Mouse (Mus musculus): ENCODE data around the gene Arpc4. TPM values are rescaled to one million over a fixed set of nuclear protein-coding genes. Genes with fewer than 3 reads are reported as not detected.

Arpc4 gene
- total and polyA plus RNA-seq, 2 experiments from 2014 or later: 219 to 564 TPM

GRCm38 (mm10) chr6:113390715-113391114 is 12.8 kb downstream of the Arpc4 start:
- H3K4me1 ChIP-seq (ENCODE audit: insufficient read depth): peaks cover 5% of the 10 kb centered on the region; the same call in 1 of the 2 replicates
- no peak overlapping the region for H3K9ac ChIP-seq
- WGBS: 87% methylated on average over 3 of the region's 3 CpGs
- DNase-seq: no peak
- H3K9me3 ChIP-seq (ENCODE audit: low read length): no peaks in the 10 kb centered on the region
- H3K4me3 ChIP-seq (ENCODE audit: low read depth, low read length): no peak overlapping the region
- H3K36me3 ChIP-seq (ENCODE audit: insufficient read depth): peaks cover 51% of the 10 kb centered on the region
- no peak overlapping the region for H3K4me2 ChIP-seq (ENCODE audit: low read depth)
- no peak for ATAC-seq
- TF ChIP-seq CTCF (IDR thresholded peaks at IDR 0.05; ENCODE audit: low read depth): no peak
- no peaks in the 10 kb centered on the region for H3K27me3 ChIP-seq (ENCODE audit: insufficient read depth, low read length)
- H3K27ac ChIP-seq (ENCODE audit: low read depth, low read length): no peak overlapping the region

GRCm38 (mm10) chr6:113392015-113392386 is 14.1 kb downstream of the Arpc4 start:
- H3K4me2 ChIP-seq (ENCODE audit: low read depth): peak overlapping the region; percentile 61
- H3K9ac ChIP-seq: peak overlapping the region; percentile 59
- WGBS: 22% methylated on average over 10 of the region's 10 CpGs
- no peak; the same call in 1 of the 2 replicates for ATAC-seq
- H3K27ac ChIP-seq (ENCODE audit: low read depth, low read length): peak overlapping the region; percentile 71; the same call in 1 of the 2 replicates
- H3K36me3 ChIP-seq (ENCODE audit: insufficient read depth): peaks cover 44% of the 10 kb centered on the region
- H3K27me3 ChIP-seq (ENCODE audit: insufficient read depth, low read length): no peaks in the 10 kb centered on the region
- no peak for TF ChIP-seq CTCF (IDR thresholded peaks at IDR 0.05; ENCODE audit: low read depth)
- peak overlapping the region; percentile 38 for H3K4me3 ChIP-seq (ENCODE audit: low read depth, low read length)
- no peaks in the 10 kb centered on the region for H3K9me3 ChIP-seq (ENCODE audit: low read length)
- peaks cover 5% of the 10 kb centered on the region; the same call in 1 of the 2 replicates for H3K4me1 ChIP-seq (ENCODE audit: insufficient read depth)
- no peak for DNase-seq

GRCm38 (mm10) chr6:113392387-113393071 is 14.6 kb downstream of the Arpc4 start:
- H3K9ac ChIP-seq: peak overlapping the region; percentile 59
- WGBS: 6% methylated on average over 51 of the region's 51 CpGs
- H3K27ac ChIP-seq (ENCODE audit: low read depth, low read length): peak overlapping the region; percentile 71
- no peaks in the 10 kb centered on the region for H3K27me3 ChIP-seq (ENCODE audit: insufficient read depth, low read length)
- peaks cover 5% of the 10 kb centered on the region; the same call in 1 of the 2 replicates for H3K4me1 ChIP-seq (ENCODE audit: insufficient read depth)
- no peaks in the 10 kb centered on the region for H3K9me3 ChIP-seq (ENCODE audit: low read length)
- H3K4me2 ChIP-seq (ENCODE audit: low read depth): peak overlapping the region; percentile 61
- ATAC-seq (peak; percentile 93), DNase-seq (peak; percentile 66)
- H3K4me3 ChIP-seq (ENCODE audit: low read depth, low read length): peak overlapping the region; percentile 38
- H3K36me3 ChIP-seq (ENCODE audit: insufficient read depth): peaks cover 38% of the 10 kb centered on the region
- no peak for TF ChIP-seq CTCF (IDR thresholded peaks at IDR 0.05; ENCODE audit: low read depth)

GRCm38 (mm10) chr6:113393951-113394350 is 16.0 kb downstream of the Arpc4 start:
- no peak overlapping the region for H3K4me2 ChIP-seq (ENCODE audit: low read depth)
- no peak for DNase-seq
- H3K9ac ChIP-seq: no peak overlapping the region
- peaks cover 27% of the 10 kb centered on the region for H3K36me3 ChIP-seq (ENCODE audit: insufficient read depth)
- peaks cover 5% of the 10 kb centered on the region; the same call in 1 of the 2 replicates for H3K4me1 ChIP-seq (ENCODE audit: insufficient read depth)
- H3K27me3 ChIP-seq (ENCODE audit: insufficient read depth, low read length): no peaks in the 10 kb centered on the region
- H3K27ac ChIP-seq (ENCODE audit: low read depth, low read length): no peak overlapping the region
- WGBS: 89% methylated on average over 6 of the region's 6 CpGs
- no peaks in the 10 kb centered on the region for H3K9me3 ChIP-seq (ENCODE audit: low read length)
- no peak for ATAC-seq
- no peak for TF ChIP-seq CTCF (IDR thresholded peaks at IDR 0.05; ENCODE audit: low read depth)
- H3K4me3 ChIP-seq (ENCODE audit: low read depth, low read length): no peak overlapping the region

GRCm38 (mm10) chr6:113394811-113395210 is 16.9 kb downstream of the Arpc4 start:
- 93% methylated on average over 11 of the region's 11 CpGs for WGBS
- ATAC-seq: no peak
- Histone ChIP-seq H3K4me3 (ENCODE audit: low read depth, low read length) (no peak overlapping the region), H3K9me3 (ENCODE audit: low read length) (no peaks in the 10 kb centered on the region), H3K4me1 (ENCODE audit: insufficient read depth) (peaks cover 5% of the 10 kb centered on the region; the same call in 1 of the 2 replicates), H3K9ac (no peak overlapping the region), H3K27ac (ENCODE audit: low read depth, low read length) (no peak overlapping the region), H3K4me2 (ENCODE audit: low read depth) (no peak overlapping the region), H3K36me3 (ENCODE audit: insufficient read depth) (peaks cover 20% of the 10 kb centered on the region), H3K27me3 (ENCODE audit: insufficient read depth, low read length) (no peaks in the 10 kb centered on the region)
- DNase-seq: no peak
- TF ChIP-seq CTCF (IDR thresholded peaks at IDR 0.05; ENCODE audit: low read depth): no peak

GRCm38 (mm10) chr6:113395501-113395900 is 17.6 kb downstream of the Arpc4 start:
- Histone ChIP-seq H3K4me3 (ENCODE audit: low read depth, low read length) (no peak overlapping the region), H3K9ac (no peak overlapping the region), H3K27me3 (ENCODE audit: insufficient read depth, low read length) (no peaks in the 10 kb centered on the region), H3K27ac (ENCODE audit: low read depth, low read length) (no peak overlapping the region), H3K4me2 (ENCODE audit: low read depth) (no peak overlapping the region), H3K36me3 (ENCODE audit: insufficient read depth) (peaks cover 13% of the 10 kb centered on the region), H3K9me3 (ENCODE audit: low read length) (no peaks in the 10 kb centered on the region), H3K4me1 (ENCODE audit: insufficient read depth) (peaks cover 5% of the 10 kb centered on the region; the same call in 1 of the 2 replicates)
- no peak for ATAC-seq
- 96% methylated on average over 6 of the region's 6 CpGs for WGBS
- DNase-seq: no peak
- TF ChIP-seq CTCF (IDR thresholded peaks at IDR 0.05; ENCODE audit: low read depth): no peak

GRCm38 (mm10) chr6:113396270-113397030 is 18.5 kb downstream of the Arpc4 start:
- H3K27me3 ChIP-seq (ENCODE audit: insufficient read depth, low read length): no peaks in the 10 kb centered on the region
- no peaks in the 10 kb centered on the region for H3K9me3 ChIP-seq (ENCODE audit: low read length)
- H3K4me2 ChIP-seq (ENCODE audit: low read depth): no peak overlapping the region
- DNase-seq (no peak), ATAC-seq (no peak)
- TF ChIP-seq CTCF (IDR thresholded peaks at IDR 0.05; ENCODE audit: low read depth): no peak
- no peak overlapping the region for H3K9ac ChIP-seq
- peaks cover 5% of the 10 kb centered on the region; the same call in 1 of the 2 replicates for H3K4me1 ChIP-seq (ENCODE audit: insufficient read depth)
- no peak overlapping the region for H3K27ac ChIP-seq (ENCODE audit: low read depth, low read length)
- 81% methylated on average over 10 of the region's 10 CpGs for WGBS
- peaks cover 10% of the 10 kb centered on the region for H3K36me3 ChIP-seq (ENCODE audit: insufficient read depth)
- no peak overlapping the region for H3K4me3 ChIP-seq (ENCODE audit: low read depth, low read length)
